Mouse (Mus musculus) ZHBTc4 (cell line): ENCODE results near the gene Rptor.

Experiments
- DNase-seq: peaks from one replicate; pipeline ENCODE4 v3.0.0-alpha.2; 2011; ENCODE audit warnings: low read depth, low spot score

Rptor gene

GRCm38 (mm10) chr11:119602763-119603526, at the start of gene Rptor:
Gene Rptor, plus strand, starts transcription at chr11:119602905.
- DNase-seq = peak; percentile 97

GRCm38 (mm10) chr11:119554706-119555105, 48.0 kb upstream of the Rptor start:
- no peak for DNase-seq

- DNase-seq = no peak
These were observed 47.5 kb upstream of the Rptor start for GRCm38 (mm10) chr11:119555170-119555569.

GRCm38 (mm10) chr11:119557940-119558869, 44.5 kb upstream of the Rptor start:
- no peak for DNase-seq

GRCm38 (mm10) chr11:119558870-119559610, 43.7 kb upstream of the Rptor start:
- peak; percentile 60 for DNase-seq

- no peak for DNase-seq
These were observed 40.4 kb upstream of the Rptor start for GRCm38 (mm10) chr11:119562286-119562685.

GRCm38 (mm10) chr11:119563166-119563565, 39.5 kb upstream of the Rptor start:
- DNase-seq = no peak

- no peak for DNase-seq
These were observed 38.3 kb upstream of the Rptor start for GRCm38 (mm10) chr11:119564383-119564782.

- DNase-seq = no peak
These were observed 37.7 kb upstream of the Rptor start for GRCm38 (mm10) chr11:119565021-119565420.

GRCm38 (mm10) chr11:119565684-119566083, 37.0 kb upstream of the Rptor start:
- DNase-seq = peak; percentile 53

GRCm38 (mm10) chr11:119566188-119566587, 36.5 kb upstream of the Rptor start:
- DNase-seq = peak; percentile 59

- peak; percentile 85 for DNase-seq
These were observed 30.2 kb upstream of the Rptor start for GRCm38 (mm10) chr11:119572316-119573010.

- no peak for DNase-seq
These were observed 25.9 kb upstream of the Rptor start for GRCm38 (mm10) chr11:119576855-119577254.

GRCm38 (mm10) chr11:119577721-119578120, 25.0 kb upstream of the Rptor start:
- DNase-seq = no peak

GRCm38 (mm10) chr11:119586511-119586910, 16.2 kb upstream of the Rptor start:
- DNase-seq = no peak

GRCm38 (mm10) chr11:119587112-119587511, 15.6 kb upstream of the Rptor start:
- DNase-seq = no peak

GRCm38 (mm10) chr11:119589242-119589641, 13.5 kb upstream of the Rptor start:
- no peak for DNase-seq

GRCm38 (mm10) chr11:119593966-119594365, 8.7 kb upstream of the Rptor start:
- DNase-seq = peak; percentile 85

- DNase-seq = no peak
These were observed 3.8 kb upstream of the Rptor start for GRCm38 (mm10) chr11:119598856-119599255.

GRCm38 (mm10) chr11:119600286-119600685, 2.4 kb upstream of the Rptor start:
- DNase-seq = peak; percentile 69

- DNase-seq = no peak
These were observed 466 bp upstream of the Rptor start for GRCm38 (mm10) chr11:119602177-119602700.
